12 mouse cellular contexts compared by ENCODE assay signal in the genomic region with DNA sequence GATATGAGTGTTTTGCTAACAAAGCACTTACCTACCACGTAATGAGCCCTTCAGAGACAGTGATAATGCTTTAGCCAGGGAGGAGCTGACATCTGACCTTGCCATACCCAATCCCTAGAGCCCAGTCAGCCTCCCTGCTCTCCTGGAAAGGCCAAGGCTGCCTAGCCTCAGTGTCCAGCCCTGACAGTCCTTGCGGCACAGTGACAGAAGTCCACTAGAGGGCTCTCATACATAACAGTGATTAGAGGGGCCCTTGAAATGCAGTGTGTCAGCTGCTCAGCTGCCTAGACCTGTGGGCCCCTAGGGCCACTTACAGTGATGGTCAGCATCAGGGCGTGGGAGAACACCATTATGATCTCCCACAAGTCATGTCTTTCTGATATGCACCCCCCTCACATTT. TPM values are rescaled to one million over a fixed set of nuclear protein-coding genes. Genes with fewer than 3 reads are reported as not detected.
DNase-seq lines count a peak whose midpoint lies in the region; TF ChIP-seq lines count a peak whose summit lies in the region.
"Had no signal": no experiment of that assay in that cellular context is flagged by ENCODE, and none has a peak within 500 bp of the region (broad histone marks: within the 10 kb centered on the region; RNA-seq: fewer than 3 reads in every experiment).

No protein-coding gene starts in this region.

- H3K4me1 ChIP-seq in heart, adult 2 months (ENCODE audit: control insufficient read depth, insufficient read depth, low read length): no peaks in the 10 kb centered on the region
- H3K4me1 ChIP-seq in limb, embryonic 10.5 days: no peaks in the 10 kb centered on the region
- H3K4me1 ChIP-seq: limb, embryonic 13.5 days; neural tube, embryonic 12.5 days had no signal

- no peak for DNase-seq in heart, adult 2 months
- DNase-seq in heart, adult 9 months (ENCODE audit: low spot score in 2 of 2): no peak
- peak; percentile 51 for DNase-seq in retina, embryonic 14.5 days (ENCODE audit: low spot score)
- no peak for DNase-seq in retina, postnatal 1 day
- peak; percentile 47 for DNase-seq in embryo, embryonic 10.5 days (ENCODE audit: low spot score)
- DNase-seq in thymus, postnatal 25 days: no peak
- DNase-seq in limb, embryonic 10.5 days (ENCODE audit: low spot score): no peak
- DNase-seq in left cerebral cortex, postnatal 10 days (ENCODE audit: extremely low spot score in 1 of 2, low spot score in 2 of 2): no peak
- DNase-seq: thymus, adult 18-20 months had no signal

- H3K27ac ChIP-seq in heart, adult 2 months: no peak overlapping the region
- H3K27ac ChIP-seq in limb, embryonic 10.5 days: no peak overlapping the region
- H3K27ac ChIP-seq: limb, embryonic 13.5 days; neural tube, embryonic 12.5 days had no signal

- no peak overlapping the region for H3K9ac ChIP-seq in heart, adult 2 months (ENCODE audit: low read depth, low read length)
- H3K9ac ChIP-seq: limb, embryonic 13.5 days; neural tube, embryonic 12.5 days had no signal

- intact Hi-C loops in heart, adult 2 months (cut with DNase I): no loop called here
- intact Hi-C loops in left cerebral cortex, postnatal 10 days (cut with DNase I): loop anchor here (5.0 kb wide), 2 partner anchors 172 to 242 kb away; no protein-coding TSS in a partner anchor

- 30% methylated on average over 3 of the region's 3 CpGs for WGBS in heart, adult 2 months
- 60% methylated on average over 3 of the region's 3 CpGs for WGBS in limb, embryonic 10.5 days

- H3K36me3 ChIP-seq in heart, adult 2 months (ENCODE audit: control insufficient read depth, insufficient read depth, low read length): no peaks in the 10 kb centered on the region
- H3K36me3 ChIP-seq in limb, embryonic 10.5 days: no peaks in the 10 kb centered on the region
- H3K36me3 ChIP-seq: limb, embryonic 13.5 days; neural tube, embryonic 12.5 days had no signal

- TF ChIP-seq CTCF in heart, adult 2 months (IDR thresholded peaks at IDR 0.05): peak; percentile 64

- no peak for TF ChIP-seq POLR2A in heart, adult 2 months (IDR thresholded peaks at IDR 0.05; ENCODE audit: insufficient read depth, low read depth, low read length)

- H3K4me3 ChIP-seq in heart, adult 2 months: no peak overlapping the region
- H3K4me3 ChIP-seq in limb, embryonic 10.5 days: no peak overlapping the region
- H3K4me3 ChIP-seq: limb, embryonic 13.5 days; neural tube, embryonic 12.5 days had no signal

- no peak for TF ChIP-seq EP300 in heart, adult 2 months (IDR thresholded peaks at IDR 0.05; ENCODE audit: insufficient read depth, low read depth, low read length)

- no peaks in the 10 kb centered on the region for H3K27me3 ChIP-seq in heart, adult 2 months (ENCODE audit: control insufficient read depth, insufficient read depth, low read length)
- no peaks in the 10 kb centered on the region for H3K27me3 ChIP-seq in limb, embryonic 10.5 days (ENCODE audit: low read depth, poor library complexity, severe bottlenecking)
- H3K27me3 ChIP-seq: limb, embryonic 13.5 days; neural tube, embryonic 12.5 days had no signal

- H3K9me3 ChIP-seq in limb, embryonic 10.5 days (replicated peaks): no peaks in the 10 kb centered on the region
- H3K9me3 ChIP-seq: limb, embryonic 13.5 days had no signal

- no peaks in the 10 kb centered on the region for H3K79me2 ChIP-seq in heart, adult 2 months (replicated peaks; ENCODE audit: control insufficient read depth, insufficient read depth, low read length)

RNA-seq across cellular contexts. Expression of a gene that starts 33.2 kb away (rescaled TPM):
- not detected for total RNA-seq in heart, adult 2 months (2021)
- not detected in 2 replicates for polyA plus RNA-seq in heart, adult 2 months (2012; rRNA removed)
- polyA plus RNA-seq in limb, embryonic 10.5 days (2016; fragmentation: Nextera tagmentation; extraction: Ambion mirVana): not detected in 2 replicates
- not detected for total RNA-seq in left cerebral cortex, postnatal 10 days (2021)
- total RNA-seq: heart, postnatal 36 days had no signal
- polyA plus RNA-seq: limb, embryonic 13.5 days; neural tube, embryonic 12.5 days had no signal

RNA-seq across cellular contexts. Expression of a gene that starts 42.0 kb away (rescaled TPM):
- 1 to 10 TPM; 2.8 to 3.1 TPM for total RNA-seq in heart, adult 2 months (2021)
- 3.6 and 4.1 TPM in 2 replicates for polyA plus RNA-seq in heart, adult 2 months (2012; rRNA removed)
- polyA plus RNA-seq in limb, embryonic 10.5 days (2016; fragmentation: Nextera tagmentation; extraction: Ambion mirVana): 0.58 and 0.64 TPM in 2 replicates
- 10 to 100 TPM; 32.5 to 32.8 TPM for total RNA-seq in left cerebral cortex, postnatal 10 days (2021)

Comparison
In these comparisons a context has a peak if more than half of its experiments do, and no peak if none do; other contexts are left out.
1. DNase-seq: peak in retina, embryonic 14.5 days (single experiment) and embryo, embryonic 10.5 days (single experiment); none in heart, adult 2 months (0 of 2), heart, adult 9 months (0 of 2), retina, postnatal 1 day (single experiment), thymus, postnatal 25 days (single experiment), limb, embryonic 10.5 days (single experiment) and left cerebral cortex, postnatal 10 days (0 of 2).
2. RNA of a gene that starts 42.0 kb away (total RNA-seq): 32.5 to 32.8 TPM in left cerebral cortex, postnatal 10 days; 2.8 to 3.1 TPM in heart, adult 2 months; every median in the first group is over 4 times any median in the second.